ENCODE assay signal across 8 mouse cellular contexts in genomic region chr12:70913429-70913828, GRCm38 (mm10). TPM values are rescaled to one million over a fixed set of nuclear protein-coding genes. Genes with fewer than 3 reads are reported as not detected.
A peak's percentile ranks its signal among the peaks of the same experiment; 100 is the strongest.
DNase-seq lines count a peak whose midpoint lies in the region; ATAC-seq and TF ChIP-seq lines count a peak whose summit lies in the region.

No protein-coding gene starts in this region.

- no peaks in the 10 kb centered on the region for H3K9me3 ChIP-seq in embryonic facial prominence, embryonic 11.5 days (replicated peaks; ENCODE audit: control insufficient read depth, low read length)
- H3K9me3 ChIP-seq in lung, postnatal 0 days (ENCODE audit: low read length): no peaks in the 10 kb centered on the region
- H3K9me3 ChIP-seq in forebrain, embryonic 13.5 days (replicated peaks): no peaks in the 10 kb centered on the region

- no peaks in the 10 kb centered on the region for H3K4me1 ChIP-seq in embryonic facial prominence, embryonic 11.5 days (ENCODE audit: control insufficient read depth, insufficient read depth, low read length)
- H3K4me1 ChIP-seq in lung, postnatal 0 days (ENCODE audit: insufficient read depth, low read depth, low read length): no peaks in the 10 kb centered on the region
- H3K4me1 ChIP-seq in forebrain, embryonic 13.5 days: peaks cover 4% of the 10 kb centered on the region; the same call in 1 of the 2 replicates

- no peak overlapping the region for H3K4me2 ChIP-seq in embryonic facial prominence, embryonic 11.5 days (ENCODE audit: low read depth, low read length)
- no peak overlapping the region for H3K4me2 ChIP-seq in lung, postnatal 0 days (replicated peaks; ENCODE audit: low read depth, low read length)
- H3K4me2 ChIP-seq in forebrain, embryonic 13.5 days: no peak overlapping the region

- H3K27me3 ChIP-seq in embryonic facial prominence, embryonic 11.5 days (ENCODE audit: control insufficient read depth, insufficient read depth, low read length): no peaks in the 10 kb centered on the region
- H3K27me3 ChIP-seq in lung, postnatal 0 days (replicated peaks; ENCODE audit: insufficient read depth, low read length): no peaks in the 10 kb centered on the region
- H3K27me3 ChIP-seq in forebrain, embryonic 13.5 days: no peaks in the 10 kb centered on the region

- peak; percentile 59 to 70 for DNase-seq in left cerebral cortex, adult 18-20 months (ENCODE audit: low spot score in 2 of 2)
- no peak for DNase-seq in left cerebral cortex, adult 11 months (ENCODE audit: low spot score)
- DNase-seq in NIH3T3 (ENCODE audit: low read depth): peak; percentile 82
- peak; percentile 28 for DNase-seq in embryonic facial prominence, embryonic 11.5 days (ENCODE audit: low spot score)
- DNase-seq in kidney, postnatal 14 days: peak; percentile 57
- peak; percentile 64 for DNase-seq in lung, postnatal 0 days (ENCODE audit: low spot score)
- DNase-seq in spleen, postnatal 14 days (ENCODE audit: low spot score in 2 of 2): peak; percentile 66 to 77

- H3K27ac ChIP-seq in embryonic facial prominence, embryonic 11.5 days (replicated peaks; ENCODE audit: low read depth, low read length): no peak overlapping the region
- H3K27ac ChIP-seq in lung, postnatal 0 days (ENCODE audit: low read length): no peak overlapping the region
- H3K27ac ChIP-seq in forebrain, embryonic 13.5 days: no peak overlapping the region

- H3K4me3 ChIP-seq in embryonic facial prominence, embryonic 11.5 days (ENCODE audit: low read depth, low read length): no peak overlapping the region
- no peak overlapping the region for H3K4me3 ChIP-seq in lung, postnatal 0 days (ENCODE audit: low read depth, low read length)
- no peak overlapping the region for H3K4me3 ChIP-seq in forebrain, embryonic 13.5 days

- H3K36me3 ChIP-seq in embryonic facial prominence, embryonic 11.5 days (replicated peaks; ENCODE audit: control insufficient read depth, insufficient read depth, low read depth, low read length): no peaks in the 10 kb centered on the region
- no peaks in the 10 kb centered on the region for H3K36me3 ChIP-seq in lung, postnatal 0 days (ENCODE audit: insufficient read depth, low read length)
- no peaks in the 10 kb centered on the region for H3K36me3 ChIP-seq in forebrain, embryonic 13.5 days (ENCODE audit: poor library complexity, severe bottlenecking)

- no peak for ATAC-seq in embryonic facial prominence, embryonic 11.5 days (replicated peaks; ENCODE audit: insufficient number of reproducible peaks, low FRiP score, low TSS enrichment, low read depth)
- no peak for ATAC-seq in lung, postnatal 0 days
- ATAC-seq in forebrain, embryonic 13.5 days: no peak

- WGBS in embryonic facial prominence, embryonic 11.5 days: 48% methylated on average over 3 of the region's 3 CpGs
- 36% methylated on average over 3 of the region's 3 CpGs for WGBS in lung, postnatal 0 days
- WGBS in forebrain, embryonic 13.5 days: 47% methylated on average over 3 of the region's 3 CpGs

- TF ChIP-seq EP300 in lung, postnatal 0 days (IDR thresholded peaks at IDR 0.05): no peak

- no peak overlapping the region for H3K9ac ChIP-seq in embryonic facial prominence, embryonic 11.5 days (replicated peaks; ENCODE audit: low read length)
- no peak overlapping the region for H3K9ac ChIP-seq in lung, postnatal 0 days (replicated peaks; ENCODE audit: low read depth)
- no peak overlapping the region for H3K9ac ChIP-seq in forebrain, embryonic 13.5 days

- TF ChIP-seq CTCF in lung, postnatal 0 days (IDR thresholded peaks at IDR 0.05): peak; percentile 80

RNA-seq across cellular contexts. Expression of gene Actr10, which starts 24.2 kb away (rescaled TPM):
- total RNA-seq in left cerebral cortex, adult 18-20 months (2021): 100 to 1,000 TPM; 165 to 169 TPM
- polyA plus RNA-seq in embryonic facial prominence, embryonic 11.5 days (2014; fragmentation: Nextera tagmentation; extraction: Ambion mirVana): 282 and 305 TPM in 2 replicates
- polyA plus RNA-seq in lung, postnatal 0 days (2015; fragmentation: Nextera tagmentation; extraction: Ambion mirVana): 192 and 206 TPM in 2 replicates
- polyA plus RNA-seq in forebrain, embryonic 13.5 days (2015; fragmentation: Nextera tagmentation; extraction: Ambion mirVana): 272 and 281 TPM in 2 replicates
